Mouse (Mus musculus) right cerebral cortex, postnatal 10 days (tissue): ENCODE data around the gene Snx29.

Source experiments
- DNase-seq, 2 experiments: peaks; one replicate each; pipeline ENCODE4 v3.0.0; 2021; ENCODE audit warnings: low spot score in 2 of 2

The Snx29 gene

GRCm38 (mm10) chr16:11636196-11636733 lies 313.6 kb downstream of the Snx29 start:
- DNase-seq = no peak

- no peak for DNase-seq
Observed at GRCm38 (mm10) chr16:11636902-11637301, 314.2 kb downstream of the Snx29 start.

- no peak for DNase-seq
Observed at GRCm38 (mm10) chr16:11637794-11638193, 315.1 kb downstream of the Snx29 start.

- DNase-seq = no peak
Observed at GRCm38 (mm10) chr16:11638739-11639138, 316.0 kb downstream of the Snx29 start.

DNA sequence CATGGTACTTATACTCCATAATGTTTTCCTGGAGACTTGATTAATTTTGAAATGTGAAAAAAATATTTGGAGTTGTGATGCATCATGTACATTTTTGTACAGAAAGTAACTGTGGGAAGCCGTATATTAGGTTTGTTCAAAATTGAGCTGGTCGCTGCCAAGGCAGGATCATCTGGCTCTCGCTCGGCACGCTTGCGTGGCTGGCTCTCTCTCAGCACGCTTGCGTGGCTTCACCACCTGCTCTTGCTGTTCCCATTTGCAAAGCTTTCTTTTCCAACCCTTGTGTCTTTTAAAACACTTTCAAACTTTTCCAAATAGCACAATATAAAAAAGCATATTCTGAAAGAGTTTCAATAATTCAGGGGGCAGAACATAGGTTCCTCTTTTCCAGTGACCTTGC lies 317.2 kb downstream of the Snx29 start:
- peak; percentile 73 to 77 for DNase-seq

DNA sequence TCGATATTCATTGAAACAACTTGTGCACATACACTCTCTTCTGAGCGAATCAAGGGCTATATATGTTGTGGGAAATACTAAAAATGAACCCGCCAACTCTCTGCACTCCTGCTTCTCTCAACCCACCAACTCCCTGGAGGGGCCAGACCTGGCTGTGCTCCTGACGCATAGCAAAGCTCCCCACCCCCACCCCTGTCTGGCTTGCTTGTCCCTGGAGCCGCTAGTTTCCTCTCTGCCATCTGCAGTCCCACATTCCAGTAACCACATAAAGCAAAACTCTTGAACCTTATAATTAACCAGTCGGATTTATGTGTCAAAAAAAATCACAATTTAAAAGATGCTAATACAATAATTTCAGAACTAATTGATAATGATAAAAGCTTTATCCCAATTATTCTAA lies 320.9 kb downstream of the Snx29 start:
- DNase-seq = no peak

- DNase-seq = no peak
Observed at GRCm38 (mm10) chr16:11644399-11644798, 321.7 kb downstream of the Snx29 start.

GRCm38 (mm10) chr16:11645668-11646067 lies 323.0 kb downstream of the Snx29 start:
- no peak for DNase-seq

- no peak for DNase-seq
Observed at GRCm38 (mm10) chr16:11646745-11647289, 324.1 kb downstream of the Snx29 start.

- DNase-seq = no peak
Observed at GRCm38 (mm10) chr16:11648169-11648688, 325.5 kb downstream of the Snx29 start.

GRCm38 (mm10) chr16:11652686-11653366 lies 330.1 kb downstream of the Snx29 start:
- no peak for DNase-seq

DNA sequence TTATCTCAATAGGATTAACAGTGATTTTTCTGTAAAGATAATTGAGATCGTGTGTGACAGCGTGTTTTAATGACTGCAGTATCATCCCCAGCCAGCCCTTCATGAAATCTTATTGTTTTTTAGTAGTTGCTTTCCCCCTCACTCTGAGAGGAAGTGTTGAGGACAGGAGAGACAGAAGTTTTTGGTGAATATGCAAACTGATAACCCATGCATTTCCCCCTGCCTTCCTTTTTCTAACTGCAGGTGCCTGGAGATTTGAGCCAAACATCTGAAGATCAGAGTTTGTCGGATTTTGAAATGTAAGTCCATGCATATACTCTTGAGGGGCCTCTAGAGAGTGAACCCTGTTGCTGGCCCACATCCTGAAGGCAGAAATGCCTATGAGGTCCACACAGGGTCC lies 333.2 kb downstream of the Snx29 start:
- no peak for DNase-seq

DNA sequence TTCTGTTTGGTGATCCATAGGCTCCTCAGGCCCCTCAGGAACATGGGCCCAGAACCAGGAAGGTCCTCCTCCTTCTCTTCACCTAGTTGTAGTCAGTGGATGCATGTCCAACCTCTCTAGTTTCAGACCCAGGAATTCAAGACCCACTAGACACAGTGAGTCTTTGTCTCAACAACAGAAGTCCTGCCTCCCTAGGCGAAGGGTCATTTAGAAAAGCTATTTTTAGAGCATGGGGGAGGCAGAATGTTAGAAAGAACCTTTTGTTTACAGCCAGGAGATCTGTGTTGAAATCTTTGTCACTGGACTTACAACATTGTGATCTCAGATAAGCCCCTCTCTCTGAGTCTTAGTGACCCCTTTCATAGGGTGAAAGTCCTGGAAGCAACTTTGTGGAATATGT lies 334.4 kb downstream of the Snx29 start:
- DNase-seq = no peak

- peak in 1 of 2 experiments; percentile 10 for DNase-seq
Observed at GRCm38 (mm10) chr16:11659111-11659720, 336.5 kb downstream of the Snx29 start.

- DNase-seq = peak in 1 of 2 experiments; percentile 16
Observed at GRCm38 (mm10) chr16:11664896-11665705, 342.4 kb downstream of the Snx29 start.

- no peak for DNase-seq
Observed at GRCm38 (mm10) chr16:11665869-11666268, 343.2 kb downstream of the Snx29 start.

- no peak for DNase-seq
Observed at GRCm38 (mm10) chr16:11668375-11668774, 345.7 kb downstream of the Snx29 start.

GRCm38 (mm10) chr16:11668878-11669277 lies 346.2 kb downstream of the Snx29 start:
- no peak for DNase-seq

GRCm38 (mm10) chr16:11670251-11670970 lies 347.7 kb downstream of the Snx29 start:
- DNase-seq = no peak

DNA sequence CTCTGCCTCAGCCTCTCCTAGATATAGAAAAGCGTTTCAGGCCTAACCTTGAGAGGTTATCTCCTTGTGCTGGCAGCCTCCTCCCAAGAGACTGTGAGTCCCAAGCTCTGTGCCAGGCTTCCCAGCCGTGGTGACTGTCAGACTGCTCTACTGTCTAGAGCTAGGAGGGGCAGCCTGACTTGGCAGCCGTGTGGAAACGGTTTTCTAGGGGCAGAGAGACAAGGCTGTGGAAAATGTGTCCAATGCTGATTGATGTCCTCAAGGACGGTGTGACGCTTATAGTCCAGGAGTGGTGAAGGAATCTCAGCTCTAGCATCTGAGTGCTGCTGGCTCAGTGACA lies 348.2 kb downstream of the Snx29 start:
- no peak for DNase-seq

GRCm38 (mm10) chr16:11676006-11676405 lies 353.3 kb downstream of the Snx29 start:
- no peak for DNase-seq
